Mouse (Mus musculus) forelimb bud, embryonic 11.5 days (tissue): ENCODE measurements around the gene Mical3.
"Not testable (repeated sequence)": the region's sequence is repeated elsewhere in the genome, so short reads cannot be mapped to it uniquely, and the experiment has no call there.

Source experiments
- DNase-seq: peaks from one replicate; pipeline ENCODE4 v3.0.0-alpha.2; 2012; ENCODE audit warnings: low read depth, low spot score

Gene Mical3

DNA sequence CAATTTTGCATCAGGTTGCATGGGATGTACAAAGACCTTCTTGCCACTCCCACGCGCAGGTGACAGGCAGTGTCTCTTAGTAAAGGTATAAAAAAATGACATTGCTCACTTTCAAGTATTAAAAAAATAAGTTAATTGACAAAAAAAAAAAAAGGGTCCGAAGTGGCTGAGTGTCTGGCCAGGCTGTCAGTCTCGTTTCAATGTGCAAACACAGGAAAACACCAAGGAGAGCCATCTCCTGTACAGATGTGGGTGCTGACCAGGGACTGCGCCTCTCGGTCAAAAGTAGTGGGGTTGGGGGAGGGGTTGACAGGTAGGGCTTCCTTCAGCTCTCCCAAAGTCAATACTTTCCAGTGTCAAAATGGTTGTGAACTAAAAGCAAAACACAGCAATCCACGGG is 197.1 kb downstream of the Mical3 start:
- DNase-seq = no peak

DNA sequence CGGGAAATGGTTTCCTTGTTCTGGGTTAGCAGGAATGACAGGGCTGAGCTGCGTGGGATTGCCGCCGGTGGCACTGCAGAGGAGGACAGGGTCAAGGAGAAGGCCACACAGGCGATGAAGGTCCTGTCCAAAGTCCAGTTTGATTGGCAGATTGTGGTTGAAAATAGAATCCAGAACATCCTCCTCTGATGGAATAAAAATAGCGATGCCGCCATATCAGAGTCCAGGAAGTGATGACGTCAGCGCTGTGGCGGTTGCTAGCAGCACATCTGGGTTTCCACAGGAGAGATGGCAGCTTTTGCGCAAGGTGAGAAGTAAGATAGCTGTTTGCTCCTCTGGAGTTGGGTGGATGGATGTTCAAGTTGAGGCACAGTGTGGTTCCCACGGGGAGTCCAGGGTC is 198.2 kb downstream of the Mical3 start:
- DNase-seq = no peak

DNA sequence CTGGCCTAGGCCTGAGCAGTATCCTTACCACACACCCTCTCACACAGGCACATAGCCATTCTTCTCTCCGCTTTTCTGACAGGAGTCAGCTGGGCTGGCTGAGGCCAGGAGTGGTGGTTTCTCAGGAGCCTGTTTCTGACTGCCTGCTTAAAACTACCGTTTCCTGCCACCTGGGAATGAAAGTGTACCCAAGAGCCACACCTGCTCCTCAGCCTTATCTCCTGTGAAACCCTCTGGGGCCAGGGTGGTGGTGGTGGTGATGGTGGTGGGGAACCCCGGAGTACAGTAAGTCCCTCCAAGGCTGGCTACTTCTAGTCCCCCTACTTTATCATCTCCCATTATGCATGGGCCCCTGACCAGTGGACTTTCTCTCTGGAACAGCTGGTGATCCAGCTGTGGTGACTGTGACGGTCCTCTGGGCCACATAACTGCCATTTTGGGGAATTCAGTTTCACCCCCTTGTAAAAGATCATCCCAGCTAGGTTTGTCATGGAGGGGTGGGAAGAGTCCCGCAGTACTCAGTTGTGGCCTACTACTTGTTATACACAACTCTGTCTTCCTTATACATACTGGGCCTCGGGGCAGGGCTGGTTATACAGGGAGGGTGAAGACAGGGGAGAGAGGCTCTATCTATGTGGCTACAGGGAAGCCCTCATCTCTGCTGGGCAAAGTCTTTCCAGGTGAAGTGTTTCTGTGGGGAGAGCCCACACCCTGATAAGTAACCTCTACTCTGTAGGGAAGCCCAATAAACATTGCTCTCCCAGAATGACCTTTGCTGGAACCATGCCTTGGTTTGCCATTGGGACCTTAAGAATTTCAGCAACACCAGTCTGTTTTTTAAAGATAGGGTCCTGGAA is 200.1 kb downstream of the Mical3 start:
- DNase-seq = no peak

DNA sequence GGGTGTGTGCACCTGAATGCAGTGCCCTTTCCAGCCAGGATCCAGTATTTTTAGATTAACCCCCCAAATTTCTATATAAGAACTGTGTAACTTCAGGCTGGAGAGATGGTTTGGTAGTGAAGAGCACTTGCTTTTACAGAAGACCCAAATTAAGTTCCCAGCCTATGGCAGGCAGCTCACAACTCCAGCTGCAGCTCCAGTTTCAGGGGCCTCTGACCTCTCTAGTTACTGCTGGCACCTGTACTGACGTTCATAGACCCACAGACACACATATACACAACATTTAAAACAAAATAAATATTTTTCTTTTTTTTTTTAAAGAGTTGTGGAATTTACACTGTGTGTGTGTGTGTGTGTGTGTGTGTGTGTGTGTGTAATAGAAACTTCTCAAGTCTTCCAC is 201.4 kb downstream of the Mical3 start:
- no peak for DNase-seq

DNA sequence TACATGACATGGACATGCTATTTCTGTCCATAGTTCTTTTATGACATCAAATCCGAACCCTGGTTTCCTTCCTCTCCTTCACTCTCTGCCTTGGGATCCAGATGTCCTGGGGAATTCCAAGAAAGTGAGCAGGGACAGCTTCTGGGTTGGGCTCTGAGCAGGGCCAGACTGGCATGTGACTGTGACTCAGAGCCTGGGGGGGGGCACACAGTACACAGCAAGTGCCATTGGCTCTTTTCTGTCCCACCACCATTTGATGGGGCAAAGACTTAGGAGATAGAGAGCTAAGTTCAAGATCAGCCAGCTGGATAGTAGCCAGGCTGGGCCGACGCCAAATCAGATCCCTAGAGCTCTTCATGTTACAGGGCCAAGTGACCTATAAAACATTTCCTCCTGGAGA is 203.0 kb downstream of the Mical3 start:
- no peak for DNase-seq

DNA sequence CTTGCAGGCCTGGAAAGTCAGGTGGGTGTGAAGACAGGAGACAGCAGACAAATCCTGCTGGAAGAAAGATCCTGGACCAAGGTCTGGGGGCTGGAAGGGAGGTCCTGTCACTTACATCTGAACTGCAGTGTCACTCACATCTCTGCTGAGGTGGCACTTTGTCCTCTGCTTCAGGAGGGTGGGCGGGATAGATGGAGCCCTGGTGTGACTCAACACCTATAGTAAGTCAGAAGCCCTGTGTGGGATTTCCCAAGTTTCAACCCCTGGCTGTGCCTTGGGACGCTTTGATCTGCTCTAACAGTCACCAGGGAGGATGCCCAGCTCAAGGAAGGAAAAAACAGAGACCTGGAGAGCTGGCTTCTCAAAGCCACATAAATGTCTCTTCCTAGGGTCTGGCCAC is 203.9 kb downstream of the Mical3 start:
- no peak for DNase-seq

DNA sequence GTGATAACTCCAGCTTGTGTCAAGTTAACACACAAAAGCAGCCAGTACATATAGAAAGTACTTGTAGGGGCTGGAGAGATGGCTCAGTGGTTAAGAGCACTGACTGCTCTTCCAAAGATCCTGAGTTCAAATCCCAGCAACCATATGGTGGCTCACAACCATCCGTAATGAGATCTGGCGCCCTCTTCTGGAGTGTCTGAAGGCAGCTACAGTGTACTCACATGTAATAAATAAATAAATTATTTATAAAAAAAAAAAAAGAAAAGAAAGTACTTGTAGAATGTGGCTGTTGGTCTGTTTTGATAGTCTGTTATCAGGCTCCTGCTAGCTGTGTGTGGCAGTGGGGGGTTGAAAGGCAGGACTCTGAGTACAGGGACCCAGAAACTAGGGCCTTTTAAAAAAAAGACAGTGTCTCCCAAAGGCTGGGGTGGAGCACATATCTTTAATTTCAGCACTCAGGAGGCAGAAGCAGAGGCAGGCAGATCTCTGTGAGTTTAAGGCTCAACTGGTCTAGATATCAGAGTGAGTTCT is 205.9 kb downstream of the Mical3 start:
- not testable (repeated sequence) for DNase-seq

DNA sequence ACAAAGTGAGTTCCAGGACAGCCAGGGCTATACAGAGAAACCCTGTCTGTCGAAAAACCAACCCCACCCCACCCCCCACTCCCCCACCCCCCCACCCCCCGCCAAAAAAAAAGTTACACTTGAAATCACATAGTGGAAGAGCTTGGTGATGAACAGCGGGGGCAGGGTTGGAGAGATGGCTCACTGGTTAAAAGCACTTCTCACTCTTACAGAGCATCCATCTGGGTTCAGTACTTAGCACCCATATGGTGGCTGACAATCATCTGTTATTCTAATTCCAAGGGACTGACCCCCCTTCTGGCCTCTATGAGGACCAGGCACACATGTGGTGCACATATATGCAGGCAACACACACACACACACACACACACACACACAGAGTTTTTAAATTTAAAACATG is 212.8 kb downstream of the Mical3 start:
- DNase-seq = no peak

DNA sequence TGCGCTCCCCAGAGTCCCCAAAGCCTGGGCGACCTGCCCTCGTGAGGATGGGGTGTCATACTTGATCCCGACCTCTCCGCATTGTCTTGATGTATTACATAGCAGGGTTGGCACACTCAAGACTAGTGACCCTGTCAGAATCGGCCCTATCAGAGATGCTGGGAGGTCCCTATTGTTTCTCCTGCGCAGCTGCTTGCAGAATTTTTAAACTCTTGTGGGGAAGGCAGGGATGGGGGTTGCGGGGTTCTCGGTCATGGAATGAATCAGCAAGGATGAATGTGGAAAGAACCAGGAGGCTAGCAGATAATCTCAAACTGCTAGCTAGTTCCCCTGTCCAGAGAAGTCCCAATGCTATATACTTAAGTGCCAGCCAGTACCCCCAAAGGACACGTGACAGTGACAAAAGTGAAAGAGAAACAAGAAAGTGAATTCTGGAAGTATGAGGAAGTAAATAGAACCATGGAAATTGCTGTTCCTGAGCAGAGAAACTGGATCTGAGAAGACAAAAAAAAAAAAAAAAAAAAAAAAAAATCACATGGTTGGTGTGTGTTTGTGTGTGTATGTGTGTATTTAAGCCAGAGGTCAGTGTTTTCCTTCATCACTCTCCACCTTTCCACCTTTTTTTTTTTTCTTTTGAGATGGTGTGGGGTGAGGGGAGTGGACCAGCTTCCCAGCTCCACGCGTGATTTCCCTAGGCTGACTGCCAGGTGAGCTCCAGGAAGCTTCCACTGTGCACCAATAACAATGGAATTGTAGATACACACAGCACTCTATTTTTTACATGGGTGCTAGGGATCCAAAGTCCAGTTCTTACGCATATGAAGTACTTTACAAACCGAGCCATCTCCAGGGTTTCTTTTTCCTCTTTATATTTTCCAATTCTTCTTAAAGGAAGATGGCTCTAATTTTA is 213.6 kb downstream of the Mical3 start:
- not testable (repeated sequence) for DNase-seq

DNA sequence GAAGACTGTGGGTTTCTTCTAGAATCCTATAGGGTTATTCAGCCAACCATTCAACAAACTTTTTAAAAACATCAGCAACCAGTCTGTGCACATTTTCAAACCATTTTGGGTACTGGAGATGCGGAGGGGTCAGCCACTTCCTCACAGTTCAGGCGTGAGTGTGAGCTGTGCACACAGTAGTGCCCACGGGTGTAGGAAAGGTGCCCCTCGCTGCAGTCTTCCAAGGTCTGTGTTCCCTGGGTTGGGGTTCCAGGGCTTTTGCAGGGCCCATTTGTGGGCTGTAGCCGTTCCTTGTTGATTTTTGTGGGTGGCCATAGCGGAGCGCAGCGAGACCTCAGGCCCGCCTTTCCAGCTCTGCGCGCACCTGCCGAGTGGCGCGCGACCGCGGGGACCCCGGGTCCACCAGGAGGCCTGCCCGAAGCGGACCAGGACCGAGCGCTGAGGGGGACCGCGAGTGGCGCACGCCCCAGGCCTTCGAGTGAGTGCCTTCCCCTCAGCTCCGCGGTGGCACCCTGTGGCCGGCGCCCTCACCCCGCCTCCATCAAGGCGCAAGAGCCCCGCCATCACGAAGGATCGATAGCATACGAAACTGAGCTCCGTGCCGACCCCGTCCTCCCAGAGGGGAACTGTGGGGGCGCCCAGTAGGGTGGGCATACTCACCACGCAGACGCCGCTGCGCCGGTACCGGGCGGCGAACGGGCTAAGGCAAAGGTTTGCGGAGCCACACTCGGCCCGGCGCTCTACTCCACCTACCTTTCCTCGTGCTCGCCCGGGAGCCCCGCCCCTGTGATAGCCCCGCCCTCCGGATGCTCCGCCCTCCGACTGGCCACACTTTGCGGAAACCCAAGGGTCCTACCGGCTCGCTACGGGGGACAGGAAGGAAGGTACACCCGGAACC is 214.5 kb downstream of the Mical3 start, which contains the start of gene Bid:
TSS of gene Bid (minus strand) at position 780 of the 898 bp plus-strand sequence.
- DNase-seq = peak; percentile 77

DNA sequence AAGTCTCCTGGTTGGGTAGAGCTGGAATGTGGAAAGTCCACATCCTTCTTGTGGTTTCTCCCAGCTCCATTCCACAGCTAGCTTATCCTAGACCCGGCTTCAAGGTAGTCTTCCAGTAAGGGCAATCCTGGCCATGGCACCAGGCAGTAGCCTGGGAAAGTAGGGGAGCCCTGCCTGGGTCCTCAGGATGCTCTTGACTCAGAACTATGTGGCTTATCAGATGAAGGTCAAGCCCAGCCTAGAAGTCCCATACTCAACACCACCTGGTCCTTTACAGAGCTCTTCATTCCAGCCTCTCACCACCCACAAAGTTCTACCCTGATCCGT is 215.2 kb downstream of the Mical3 start:
- DNase-seq = no peak

DNA sequence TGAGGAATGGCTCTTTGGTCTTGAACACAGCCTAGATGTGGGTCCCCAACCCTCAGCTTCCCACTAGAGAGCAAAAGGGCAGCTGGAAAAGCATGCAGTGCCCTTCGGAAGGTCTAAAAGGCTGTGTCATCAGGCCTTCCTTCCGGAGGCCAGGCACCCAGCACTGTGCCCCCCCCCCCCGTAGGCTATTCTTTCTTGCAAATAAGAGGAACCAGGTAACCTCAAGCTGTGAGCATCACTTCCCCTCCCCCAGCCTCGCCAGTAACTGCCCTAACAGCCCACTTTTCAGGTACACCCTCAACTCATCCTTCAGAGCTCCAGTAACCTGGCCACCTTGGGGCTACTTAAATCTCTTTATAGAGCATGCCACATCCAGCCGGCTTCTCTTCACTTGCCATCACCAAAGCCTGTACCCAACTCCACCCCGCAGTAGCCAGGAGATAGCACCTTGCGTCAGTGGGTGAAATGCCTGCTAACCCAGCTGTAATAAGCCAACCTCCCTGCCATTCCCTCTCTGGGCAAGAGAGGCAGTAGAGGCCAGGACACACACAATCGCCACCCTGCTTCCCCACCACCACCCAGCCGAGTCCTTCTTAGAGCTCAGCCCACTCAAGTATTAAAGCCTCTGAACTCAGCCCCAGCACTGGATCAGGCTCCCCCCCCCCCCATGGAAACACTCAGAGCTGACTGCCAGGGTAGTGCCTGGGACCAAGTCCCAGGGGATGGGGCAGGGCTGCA is 215.7 kb downstream of the Mical3 start:
- DNase-seq = no peak

DNA sequence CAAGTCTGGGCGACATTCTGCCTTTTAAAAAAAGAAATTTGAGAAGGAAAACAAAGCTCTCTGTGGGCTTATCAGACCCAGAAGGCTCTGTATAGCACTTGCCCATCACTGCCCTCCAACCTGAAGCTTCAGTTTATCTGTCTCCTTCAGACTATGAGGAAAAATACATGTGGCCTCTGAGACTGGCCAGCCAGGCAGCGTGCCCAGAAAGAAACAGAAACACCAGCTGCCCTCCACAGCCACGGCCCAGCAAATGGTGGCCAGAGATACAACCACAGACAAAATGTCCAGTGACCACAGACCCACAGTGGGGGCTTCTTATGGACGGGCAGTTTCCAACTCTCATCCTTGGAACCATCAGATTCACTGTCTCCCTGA is 216.3 kb downstream of the Mical3 start:
- DNase-seq = no peak

DNA sequence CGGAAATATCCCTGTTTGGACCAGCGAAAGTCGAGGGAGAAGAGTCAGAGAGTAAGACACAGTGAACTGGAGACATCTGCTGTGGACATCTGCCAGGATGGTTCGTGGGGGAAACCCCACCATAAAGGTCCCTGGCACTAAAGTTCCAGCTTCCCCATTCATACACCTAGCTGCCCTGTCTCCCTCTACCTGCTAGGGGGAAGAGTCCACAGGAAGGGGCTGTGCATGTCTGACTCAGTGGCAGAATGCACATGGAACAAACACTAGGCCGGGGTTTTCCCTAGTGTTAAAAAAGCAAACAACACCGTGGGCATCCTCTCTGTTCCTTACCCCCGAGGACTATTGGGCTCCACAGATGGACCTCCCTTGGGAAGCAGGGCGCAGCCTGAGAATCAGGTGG is 217.0 kb downstream of the Mical3 start:
- DNase-seq = no peak

DNA sequence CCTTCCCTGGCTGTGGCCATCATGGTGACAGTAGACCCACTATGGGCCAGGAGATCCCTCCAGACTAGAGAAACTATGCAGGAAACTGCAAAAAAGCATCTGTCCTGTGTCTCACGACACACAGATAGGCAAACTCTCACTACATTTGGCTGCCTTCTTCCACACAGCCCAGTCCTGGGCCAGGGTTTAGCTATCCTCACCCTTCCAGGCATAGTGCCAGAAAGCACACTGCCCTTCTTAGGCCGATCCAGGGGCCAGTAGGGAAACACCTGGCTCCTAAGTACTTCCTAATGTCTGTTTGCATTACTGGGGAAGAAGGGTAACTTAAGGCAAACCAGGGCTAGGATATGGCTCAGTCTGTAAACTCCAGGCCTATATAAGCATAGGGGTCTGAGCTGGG is 217.9 kb downstream of the Mical3 start:
- DNase-seq = no peak

DNA sequence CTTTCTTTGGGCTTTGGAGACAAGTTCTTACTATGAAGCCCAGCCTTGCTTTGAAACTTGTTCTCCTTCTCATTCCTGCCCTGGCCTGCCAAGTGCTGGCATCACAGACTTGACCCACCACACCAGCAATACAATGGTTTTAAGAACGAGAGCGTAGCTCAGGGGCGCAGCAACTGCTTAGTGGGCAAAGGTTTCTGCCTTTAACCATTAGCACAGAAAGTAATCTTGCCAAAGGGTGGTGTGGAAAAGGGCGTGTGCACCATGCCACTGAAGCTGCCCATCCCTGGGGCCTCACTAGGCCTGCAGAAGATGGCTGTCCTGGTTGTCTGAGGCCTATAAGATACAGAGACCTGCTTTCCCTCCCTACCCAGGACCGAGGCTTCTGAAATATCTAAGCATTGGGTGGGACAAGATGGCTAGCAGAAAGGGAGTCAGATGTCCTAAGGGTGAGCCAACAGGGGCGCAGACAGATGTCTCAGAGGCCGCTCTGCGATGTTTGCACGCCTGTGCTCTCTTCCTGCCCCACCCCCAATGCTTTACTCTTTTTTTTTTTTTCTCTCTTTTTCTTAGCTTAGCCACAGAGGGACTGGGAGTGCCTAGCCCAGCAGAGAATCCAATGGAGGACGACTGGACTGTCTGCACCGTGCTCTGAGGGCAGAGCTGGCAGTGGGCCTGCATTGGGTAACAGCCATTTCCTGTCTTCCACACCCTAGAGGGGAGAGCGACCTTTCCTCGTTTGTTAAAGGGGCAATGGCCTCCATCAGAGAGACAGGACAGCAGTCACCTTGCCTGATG is 219.4 kb downstream of the Mical3 start:
- DNase-seq = no peak

DNA sequence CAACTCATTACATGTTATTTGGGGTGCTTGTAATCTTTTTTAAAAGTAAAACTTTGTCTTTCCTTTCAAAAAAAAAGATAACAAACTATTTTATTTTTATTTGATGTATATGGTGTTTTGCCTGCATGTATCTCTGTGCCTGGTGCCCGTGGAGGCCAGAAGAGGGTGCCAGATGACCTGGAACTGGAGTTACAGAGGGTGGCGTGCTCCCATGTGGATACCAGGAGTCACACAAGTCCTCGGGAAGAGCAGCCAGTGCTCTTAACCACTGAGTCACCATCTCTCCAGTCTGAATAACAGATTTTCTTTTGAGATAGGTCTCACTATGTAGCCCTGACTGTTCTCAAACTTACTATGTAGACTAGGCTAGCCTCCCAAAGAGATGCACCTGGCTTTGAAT is 221.3 kb downstream of the Mical3 start:
- no peak for DNase-seq

DNA sequence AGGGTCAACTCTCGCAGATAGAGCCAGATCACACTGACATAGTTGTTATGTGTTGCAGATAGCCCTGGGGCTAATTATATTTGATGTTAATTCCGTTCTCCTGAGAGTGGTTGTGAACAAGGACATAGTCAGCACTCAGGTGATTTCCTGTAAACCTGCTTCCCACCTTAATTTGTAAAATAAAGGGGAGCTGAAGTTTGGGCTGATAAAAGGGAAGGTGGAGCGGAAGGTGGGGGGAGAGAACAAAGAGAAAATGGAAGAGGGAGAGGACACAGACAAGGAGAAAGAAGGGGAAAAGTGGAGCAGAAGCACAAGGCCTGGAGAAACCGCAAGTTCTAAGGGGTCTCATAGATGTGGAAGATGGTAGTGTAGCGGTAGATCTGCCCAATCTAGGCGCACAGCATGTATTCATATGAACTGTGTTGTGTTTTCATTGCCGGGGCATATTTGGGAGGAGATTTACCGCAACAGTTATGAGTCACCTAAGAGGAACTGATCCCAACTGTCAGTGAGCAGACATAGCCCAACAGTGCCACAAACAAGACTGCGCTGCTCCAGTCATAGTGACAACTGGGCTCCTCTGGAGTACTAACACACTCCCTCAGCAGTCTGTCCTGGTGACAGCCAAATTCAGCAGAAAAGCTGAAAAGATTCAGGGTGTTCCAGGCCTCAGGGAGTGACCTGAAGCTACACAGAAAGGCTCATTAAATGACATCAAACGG is 222.8 kb downstream of the Mical3 start:
- not testable (repeated sequence) for DNase-seq

DNA sequence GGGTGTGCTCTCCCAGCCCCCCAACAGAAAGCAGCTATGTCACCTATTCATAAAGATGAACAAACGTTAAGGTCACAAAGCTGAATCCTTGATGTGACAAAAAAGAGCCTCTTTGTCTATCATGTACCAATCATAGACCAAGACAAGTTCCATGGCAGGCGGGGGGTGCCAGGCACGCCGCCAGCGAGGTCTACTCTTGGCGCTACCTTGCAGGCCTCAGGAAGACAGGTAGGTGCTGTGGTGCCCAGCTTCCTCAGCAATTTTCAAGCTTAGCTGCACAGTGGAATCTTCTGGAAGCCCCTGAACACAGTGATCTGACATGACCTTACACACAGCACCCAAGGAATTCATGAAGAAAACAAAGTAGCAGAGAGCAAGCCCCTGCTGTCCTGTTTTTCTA is 224.3 kb downstream of the Mical3 start:
- no peak for DNase-seq
